Mouse (Mus musculus) hindbrain, embryonic 14.5 days (tissue): ENCODE measurements around the gene Eif4e3. TPM values are rescaled to one million over a fixed set of nuclear protein-coding genes. Genes with fewer than 3 reads are reported as not detected.

ENCODE experiments used
- ATAC-seq: fragments of 200-750 bp; cut with Nextera tagmentation; 2 replicates; pipeline ENCODE4 v1.8.0; 2017; ENCODE audit warnings: moderate number of reproducible peaks, mild to moderate bottlenecking, moderate TSS enrichment, moderate library complexity; ENCODE audit not compliant: low FRiP score
- DNase-seq: peaks from one replicate; pipeline ENCODE4 v3.0.0-alpha.2; 2015; ENCODE audit warnings: low spot score
- H3K27ac ChIP-seq: fragments of 300-500 bp; sonication (generic); 2 replicates; pipeline ENCODE4 v1.5.1; 2014; ENCODE audit warnings: mild to moderate bottlenecking, moderate library complexity
- H3K27me3 ChIP-seq: fragments of 300-500 bp; sonication (generic); 2 replicates; pipeline ENCODE4 v1.6.1; 2014; ENCODE audit warnings: mild to moderate bottlenecking, low read length, mixed read lengths; ENCODE audit not compliant: control insufficient read depth, insufficient read depth
- H3K36me3 ChIP-seq: fragments of 300-500 bp; sonication (generic); replicated peaks from 2 replicates; pipeline ENCODE4 v1.6.1; 2014; ENCODE audit not compliant: control insufficient read depth, insufficient read depth
- H3K4me1 ChIP-seq: fragments of 300-500 bp; sonication (generic); replicated peaks from 2 replicates; pipeline ENCODE4 v1.6.1; 2014; ENCODE audit warnings: antibody characterized with exemption, low read length, mixed read lengths; ENCODE audit not compliant: control insufficient read depth, insufficient read depth
- H3K4me2 ChIP-seq: fragments of 300-500 bp; sonication (generic); replicated peaks from 2 replicates; pipeline ENCODE4 v1.6.1; 2014; ENCODE audit warnings: mild to moderate bottlenecking, moderate library complexity
- H3K4me3 ChIP-seq: fragments of 300-500 bp; sonication (generic); replicated peaks from 2 replicates; pipeline ENCODE4 v1.5.1; 2014; ENCODE audit warnings: mild to moderate bottlenecking, low read length
- H3K9ac ChIP-seq: fragments of 300-500 bp; sonication (generic); 2 replicates; pipeline ENCODE4 v1.6.1; 2014
- H3K9me3 ChIP-seq: fragments of 300-500 bp; sonication (generic); 2 replicates; pipeline ENCODE4 v1.6.1; 2016; ENCODE audit warnings: low read length; ENCODE audit not compliant: control insufficient read depth
- WGBS: fragments of 180-500 bp; shearing (Covaris S2); extraction: QIAGEN DNeasy Blood & Tissue Kit; methylation state at CpG from one replicate; pipeline ENCODE4 v1.1.7; 2014; 5-methylcytosine and 5-hydroxymethylcytosine counted together
- polyA plus RNA-seq: library from polyadenylated mRNA; unstranded; fragments of >200 nt; fragmentation: Nextera tagmentation; extraction: Ambion mirVana; gene quantifications from 2 replicates; pipeline ENCODE4 v1.2.1, GENCODE M21; 2014

Gene Eif4e3
- polyA plus RNA-seq, 1 experiment from 2014 or later, result 6.0 TPM

DNA sequence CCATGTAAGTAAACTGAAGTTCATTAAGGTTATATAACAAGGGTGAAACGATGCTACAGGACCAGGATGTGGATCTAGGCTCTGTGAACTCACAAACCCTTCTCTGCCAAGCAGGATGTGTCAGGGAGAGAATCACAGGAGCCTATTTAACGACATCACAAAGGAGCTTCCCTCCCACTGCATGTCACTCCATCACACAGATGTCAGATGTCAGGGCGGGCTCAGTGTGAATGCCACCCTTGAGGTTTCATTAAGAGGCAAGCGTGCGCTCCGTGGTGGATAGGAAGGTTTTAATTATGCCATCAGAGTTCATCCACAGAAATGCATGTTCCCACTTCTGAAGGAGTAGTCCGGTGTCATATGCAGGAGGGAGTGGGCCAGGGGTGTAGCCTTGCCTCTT, 60.5 kb downstream of the Eif4e3 start:
- 40% methylated on average over 7 of the region's 7 CpGs for WGBS
- Histone ChIP-seq H3K4me1 (no peaks in the 10 kb centered on the region), H3K4me2 (no peak overlapping the region), H3K27me3 (0 out of 2 replicates have a peak, but pooled peaks cover 1% of the 10 kb centered on the region), H3K27ac (no peak overlapping the region), H3K36me3 (no peaks in the 10 kb centered on the region), H3K9me3 (no peaks in the 10 kb centered on the region), H3K9ac (no peak overlapping the region), H3K4me3 (no peak overlapping the region)
- ATAC-seq, result no peak
- no peak for DNase-seq

GRCm38 (mm10) chr6:99604758-99605157, 61.8 kb downstream of the Eif4e3 start:
- Histone ChIP-seq H3K27me3 (0 out of 2 replicates have a peak, but pooled peaks cover 3% of the 10 kb centered on the region), H3K9me3 (no peaks in the 10 kb centered on the region), H3K4me3 (no peak overlapping the region), H3K27ac (no peak overlapping the region), H3K9ac (no peak overlapping the region), H3K4me1 (peaks cover 5% of the 10 kb centered on the region; the same call in 1 of the 2 replicates), H3K36me3 (no peaks in the 10 kb centered on the region), H3K4me2 (no peak overlapping the region)
- DNase-seq (no peak), ATAC-seq (no peak)
- WGBS, result 81% methylated on average over 2 of the region's 2 CpGs

- Histone ChIP-seq H3K9me3 (no peaks in the 10 kb centered on the region), H3K4me2 (no peak overlapping the region), H3K9ac (no peak overlapping the region), H3K4me1 (peaks cover 14% of the 10 kb centered on the region; the same call in 1 of the 2 replicates), H3K27me3 (0 out of 2 replicates have a peak, but pooled peaks cover 3% of the 10 kb centered on the region), H3K27ac (no peak overlapping the region), H3K4me3 (no peak overlapping the region), H3K36me3 (no peaks in the 10 kb centered on the region)
- 94% methylated on average over 7 of the region's 7 CpGs for WGBS
- ATAC-seq, result no peak
- no peak for DNase-seq
Observed at GRCm38 (mm10) chr6:99602434-99602833, 64.1 kb downstream of the Eif4e3 start.

GRCm38 (mm10) chr6:99600886-99601285, 65.7 kb downstream of the Eif4e3 start:
- H3K4me1 ChIP-seq, result peaks cover 14% of the 10 kb centered on the region; the same call in 1 of the 2 replicates
- ATAC-seq, result no peak
- 81% methylated on average over 8 of the region's 8 CpGs for WGBS

DNA sequence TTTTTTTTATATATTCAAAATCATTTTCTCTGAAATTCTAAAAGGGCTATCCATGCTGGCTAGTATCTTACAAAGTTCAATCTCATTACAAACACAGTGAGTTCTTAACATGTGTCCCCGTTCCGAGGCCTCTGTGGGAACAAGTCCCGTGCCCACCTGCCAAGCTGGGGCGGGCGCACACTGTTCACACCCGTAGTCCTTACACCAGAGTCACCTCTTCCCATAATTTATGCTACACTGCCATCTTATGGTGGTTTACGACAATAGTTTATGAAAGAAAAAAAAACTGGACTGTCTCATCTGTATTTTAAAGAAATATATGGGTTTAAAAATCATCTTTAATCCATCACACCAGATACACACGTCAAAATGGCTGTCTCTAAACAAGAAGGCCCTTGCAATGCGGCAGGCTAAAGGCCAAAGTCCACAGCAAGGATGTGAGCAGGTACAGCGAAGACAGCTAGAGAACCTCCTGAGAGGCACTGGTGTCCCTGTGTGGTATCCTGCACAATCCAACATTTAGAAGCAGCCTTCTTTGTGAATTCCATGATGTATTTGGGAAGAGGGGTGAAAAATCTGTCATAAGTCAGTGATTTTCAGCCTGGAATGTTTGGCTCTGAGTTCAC, 66.3 kb downstream of the Eif4e3 start:
- H3K27ac ChIP-seq, result no peak overlapping the region
- H3K27me3 ChIP-seq, result 0 out of 2 replicates have a peak, but pooled peaks cover 3% of the 10 kb centered on the region
- no peak overlapping the region for H3K4me3 ChIP-seq
- DNase-seq, result peak; percentile 87
- H3K4me1 ChIP-seq, result peaks cover 14% of the 10 kb centered on the region; the same call in 1 of the 2 replicates
- ATAC-seq, result peak; percentile 67; the same call in 1 of the 2 replicates
- no peaks in the 10 kb centered on the region for H3K9me3 ChIP-seq
- H3K36me3 ChIP-seq, result no peaks in the 10 kb centered on the region
- H3K4me2 ChIP-seq, result peak overlapping the region; percentile 43
- WGBS, result 25% methylated on average over 10 of the region's 10 CpGs
- H3K9ac ChIP-seq, result no peak overlapping the region

More at GRCm38 (mm10) chr6:99600886-99601285, 65.7 kb downstream of the Eif4e3 start:
- no peaks in the 10 kb centered on the region for H3K9me3 ChIP-seq
- no peak overlapping the region for H3K9ac ChIP-seq
- H3K36me3 ChIP-seq, result no peaks in the 10 kb centered on the region
- no peak overlapping the region for H3K27ac ChIP-seq
- H3K4me2 ChIP-seq, result no peak overlapping the region
- no peak for DNase-seq
- H3K27me3 ChIP-seq, result 0 out of 2 replicates have a peak, but pooled peaks cover 3% of the 10 kb centered on the region
- no peak overlapping the region for H3K4me3 ChIP-seq

- no peaks in the 10 kb centered on the region for H3K9me3 ChIP-seq
- ATAC-seq (peak; percentile 51; the same call in 1 of the 2 replicates), DNase-seq (no peak)
- H3K4me1 ChIP-seq, result peaks cover 14% of the 10 kb centered on the region; the same call in 1 of the 2 replicates
- 9% methylated on average over 8 of the region's 8 CpGs for WGBS
- H3K27me3 ChIP-seq, result 0 out of 2 replicates have a peak, but pooled peaks cover 3% of the 10 kb centered on the region
- no peak overlapping the region for H3K4me3 ChIP-seq
- no peaks in the 10 kb centered on the region for H3K36me3 ChIP-seq
- H3K4me2 ChIP-seq, result peak overlapping the region; percentile 43
- H3K9ac ChIP-seq, result peak overlapping the region; percentile 36; the same call in 1 of the 2 replicates
- peak overlapping the region; percentile 72 for H3K27ac ChIP-seq
Observed at GRCm38 (mm10) chr6:99599651-99600050, 66.9 kb downstream of the Eif4e3 start.

DNA sequence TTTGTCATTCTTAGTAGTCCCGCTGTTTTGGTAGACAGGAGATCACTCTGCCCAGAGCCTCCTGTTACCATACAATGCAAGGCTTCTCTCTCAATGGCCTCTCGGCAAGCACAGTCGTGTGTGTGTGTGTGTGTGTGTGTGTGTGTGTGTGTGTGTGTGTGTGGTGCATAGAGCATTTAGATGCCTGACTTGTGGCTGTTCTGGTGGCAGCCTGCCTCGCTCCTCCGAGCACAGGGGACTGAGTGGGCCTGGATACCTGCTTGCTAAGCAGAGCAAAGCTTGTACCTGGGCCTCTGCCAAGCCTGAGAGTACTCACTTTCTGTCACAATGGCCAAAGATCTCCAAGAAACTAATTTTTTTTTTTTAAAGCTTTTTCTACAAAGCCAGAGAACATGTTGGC, 67.3 kb downstream of the Eif4e3 start:
- H3K27ac ChIP-seq, result peak overlapping the region; percentile 72; the same call in 1 of the 2 replicates
- peaks cover 14% of the 10 kb centered on the region; the same call in 1 of the 2 replicates for H3K4me1 ChIP-seq
- 24% methylated on average over 5 of the region's 5 CpGs for WGBS
- H3K9me3 ChIP-seq, result no peaks in the 10 kb centered on the region
- peak overlapping the region; percentile 43; the same call in 1 of the 2 replicates for H3K4me2 ChIP-seq
- DNase-seq (peak; percentile 49), ATAC-seq (peak; percentile 73)
- 0 out of 2 replicates have a peak, but pooled peaks cover 3% of the 10 kb centered on the region for H3K27me3 ChIP-seq
- no peaks in the 10 kb centered on the region for H3K36me3 ChIP-seq
- H3K4me3 ChIP-seq, result no peak overlapping the region
- H3K9ac ChIP-seq, result peak overlapping the region; percentile 36; the same call in 1 of the 2 replicates

DNA sequence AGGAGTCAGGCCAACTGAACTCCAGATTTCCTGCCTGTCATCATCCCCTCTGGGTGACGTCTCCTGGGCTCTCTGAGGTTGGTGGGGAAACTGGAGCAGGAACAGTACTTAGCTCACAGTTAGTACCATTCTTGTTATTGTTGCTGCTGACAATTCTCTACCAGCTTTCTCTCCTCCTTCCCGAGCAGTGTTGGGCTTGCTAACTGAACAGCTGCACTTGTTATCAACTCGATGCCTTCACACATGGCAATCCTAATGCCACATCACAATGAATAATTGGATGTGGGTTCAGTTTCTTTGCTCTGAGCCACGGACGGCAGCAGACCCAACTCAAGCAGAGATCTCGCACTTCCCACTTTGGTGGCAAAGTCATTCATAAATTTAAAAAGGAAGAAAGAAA, 89.5 kb downstream of the Eif4e3 start:
- WGBS, result 60% methylated on average over 6 of the region's 6 CpGs
- Histone ChIP-seq H3K27me3 (no peaks in the 10 kb centered on the region), H3K4me2 (no peak overlapping the region)

GRCm38 (mm10) chr6:99575633-99576032, 90.9 kb downstream of the Eif4e3 start:
- Histone ChIP-seq H3K9ac (no peak overlapping the region), H3K27me3 (no peaks in the 10 kb centered on the region), H3K27ac (no peak overlapping the region), H3K4me1 (no peaks in the 10 kb centered on the region), H3K4me2 (no peak overlapping the region), H3K36me3 (no peaks in the 10 kb centered on the region), H3K9me3 (no peaks in the 10 kb centered on the region), H3K4me3 (no peak overlapping the region)
- ATAC-seq (no peak), DNase-seq (no peak)
- WGBS, result 77% methylated on average over 6 of the region's 6 CpGs

More for the DNA sequence above, 89.5 kb downstream of the Eif4e3 start:
- no peak for ATAC-seq
- DNase-seq, result no peak
- H3K9me3 ChIP-seq, result no peaks in the 10 kb centered on the region
- H3K36me3 ChIP-seq, result no peaks in the 10 kb centered on the region
- no peak overlapping the region for H3K9ac ChIP-seq
- no peak overlapping the region for H3K27ac ChIP-seq
- no peak overlapping the region for H3K4me3 ChIP-seq
- no peaks in the 10 kb centered on the region for H3K4me1 ChIP-seq
